Mouse (Mus musculus) heart, postnatal 0 days (tissue): ENCODE measurements at regions not wholly inside any gene's neighbourhood (a gene's known extent, or its start where the extent isn't known, plus 50 kb on each side); places are given as distances from the start of the nearest gene placed in this dataset.

Source experiments
- ATAC-seq: fragments of 200-750 bp; cut with Nextera tagmentation; 2 replicates; pipeline ENCODE4 v1.8.0; 2017; ENCODE audit warnings: low read depth, moderate number of reproducible peaks, moderate library complexity; ENCODE audit not compliant: insufficient read depth
- DNase-seq: peaks from one replicate; pipeline ENCODE4 v3.0.0-alpha.2; 2016; ENCODE audit warnings: low spot score
- H3K27ac ChIP-seq: fragments of 300-500 bp; sonication (generic); 2 replicates; pipeline ENCODE4 v1.5.1; 2014; ENCODE audit warnings: low read depth, mild to moderate bottlenecking
- H3K27me3 ChIP-seq: fragments of 300-500 bp; sonication (generic); 2 replicates; pipeline ENCODE4 v1.6.1; 2014; ENCODE audit warnings: low read length, mixed read lengths; ENCODE audit not compliant: control insufficient read depth, insufficient read depth
- H3K36me3 ChIP-seq: fragments of 300-500 bp; sonication (generic); replicated peaks from 2 replicates; pipeline ENCODE4 v1.6.1; 2014; ENCODE audit warnings: low read length, mixed read lengths; ENCODE audit not compliant: control insufficient read depth, insufficient read depth
- H3K4me1 ChIP-seq: fragments of 300-500 bp; sonication (generic); 2 replicates; pipeline ENCODE4 v1.6.1; 2014; ENCODE audit warnings: antibody characterized with exemption; ENCODE audit not compliant: control insufficient read depth, insufficient read depth
- H3K4me2 ChIP-seq: fragments of 300-500 bp; sonication (generic); 2 replicates; pipeline ENCODE4 v1.6.1; 2014; ENCODE audit warnings: low read depth, mild to moderate bottlenecking, low read length, moderate library complexity
- H3K4me3 ChIP-seq: fragments of 300-500 bp; sonication (generic); 2 replicates; pipeline ENCODE4 v1.5.1; 2014; ENCODE audit warnings: low read depth, low read length
- H3K9ac ChIP-seq: fragments of 300-500 bp; sonication (generic); replicated peaks from 2 replicates; pipeline ENCODE4 v1.6.1; 2014; ENCODE audit warnings: low read depth, low read length, mixed read lengths
- H3K9me3 ChIP-seq: fragments of 300-500 bp; sonication (generic); replicated peaks from 2 replicates; pipeline ENCODE4 v1.6.1; 2016; ENCODE audit warnings: low read length; ENCODE audit not compliant: control insufficient read depth
- CTCF ChIP-seq: IDR thresholded peaks from 2 replicates; pipeline ENCODE4 v1.5.1; 2016; ENCODE audit warnings: antibody characterized with exemption, control low read depth, low read depth
- EP300 ChIP-seq: IDR thresholded peaks from 2 replicates; pipeline ENCODE4 v1.6.1; 2016; ENCODE audit warnings: antibody characterized with exemption, low read depth
- WGBS: fragments of 180-500 bp; shearing (Covaris S2); extraction: QIAGEN DNeasy Blood & Tissue Kit; methylation state at CpG from one replicate; pipeline ENCODE4 v1.1.7; 2014; 5-methylcytosine and 5-hydroxymethylcytosine counted together

- H3K9me3 ChIP-seq: no peaks in the 10 kb centered on the region
- WGBS: 57% methylated on average over 1 of the region's 1 CpGs
- ATAC-seq: no peak
Measured at GRCm38 (mm10) chr2:61499266-61499665, 79.1 kb upstream of the Tank start.

GRCm38 (mm10) chr2:61497930-61498329 lies 80.5 kb upstream of the Tank start:
- Histone ChIP-seq H3K9me3 (no peaks in the 10 kb centered on the region), H3K9ac (no peak overlapping the region), H3K4me2 (no peak overlapping the region), H3K4me3 (no peak overlapping the region), H3K36me3 (no peaks in the 10 kb centered on the region), H3K27ac (no peak overlapping the region), H3K27me3 (no peaks in the 10 kb centered on the region), H3K4me1 (no peaks in the 10 kb centered on the region)
- TF ChIP-seq EP300: no peak
- TF ChIP-seq CTCF: no peak
- 62% methylated on average over 5 of the region's 5 CpGs for WGBS
- no peak for DNase-seq
- no peak for ATAC-seq

More at GRCm38 (mm10) chr2:61499266-61499665, 79.1 kb upstream of the Tank start:
- no peak overlapping the region for H3K27ac ChIP-seq
- no peaks in the 10 kb centered on the region for H3K4me1 ChIP-seq
- H3K36me3 ChIP-seq: no peaks in the 10 kb centered on the region
- H3K27me3 ChIP-seq: no peaks in the 10 kb centered on the region
- DNase-seq: no peak
- TF ChIP-seq EP300: no peak
- TF ChIP-seq CTCF: no peak
- no peak overlapping the region for H3K4me2 ChIP-seq
- H3K4me3 ChIP-seq: no peak overlapping the region
- no peak overlapping the region for H3K9ac ChIP-seq

GRCm38 (mm10) chr2:61496968-61497367 lies 81.4 kb upstream of the Tank start:
- Histone ChIP-seq H3K4me1 (no peaks in the 10 kb centered on the region), H3K9ac (no peak overlapping the region), H3K27ac (no peak overlapping the region), H3K36me3 (no peaks in the 10 kb centered on the region), H3K27me3 (no peaks in the 10 kb centered on the region), H3K9me3 (no peaks in the 10 kb centered on the region), H3K4me2 (no peak overlapping the region), H3K4me3 (no peak overlapping the region)
- 84% methylated on average over 2 of the region's 2 CpGs for WGBS
- DNase-seq (no peak), ATAC-seq (no peak)
- TF ChIP-seq CTCF: no peak

DNA sequence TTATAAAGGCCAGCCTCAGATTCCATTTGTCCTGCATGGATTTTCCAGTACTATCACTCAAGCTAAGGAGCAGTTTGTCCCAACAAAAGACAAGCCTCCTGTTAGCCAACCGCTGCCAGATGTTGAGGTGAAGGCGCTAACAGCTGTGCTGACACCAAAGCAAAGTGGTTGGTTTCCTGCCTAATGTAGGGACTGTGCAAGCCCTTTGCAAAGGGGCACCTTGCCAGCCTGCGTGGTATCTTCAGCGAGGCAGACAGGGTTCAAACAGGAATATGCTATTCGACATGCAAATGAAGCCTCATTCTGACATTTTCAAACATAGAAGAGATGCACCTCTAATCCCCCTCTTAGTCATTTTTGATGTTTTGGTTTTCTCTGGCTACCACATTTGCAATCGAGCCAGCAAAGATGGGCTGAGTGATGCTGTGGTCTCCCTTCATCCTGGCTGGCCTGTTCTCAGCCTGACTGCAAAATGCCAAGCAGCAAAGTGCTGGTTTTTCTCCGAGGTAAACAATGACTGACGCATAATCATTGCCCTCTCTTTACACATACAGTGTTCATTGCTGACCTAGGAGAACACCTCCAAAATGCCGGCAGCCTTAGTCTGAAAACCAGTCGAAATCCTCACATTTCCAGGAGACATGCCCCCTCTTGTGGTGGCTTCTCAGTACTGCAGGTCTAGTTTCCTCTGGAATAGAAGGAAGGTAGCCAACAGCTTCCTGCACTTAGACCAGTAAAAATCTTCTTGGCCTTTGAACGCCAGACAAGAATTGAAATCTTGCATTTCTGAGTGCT lies 84.3 kb upstream of the Tank start:
- Histone ChIP-seq H3K27me3 (no peaks in the 10 kb centered on the region), H3K9ac (no peak overlapping the region), H3K9me3 (no peaks in the 10 kb centered on the region), H3K4me3 (peak overlapping the region; percentile 16; the same call in 1 of the 2 replicates), H3K27ac (no peak overlapping the region), H3K36me3 (no peaks in the 10 kb centered on the region), H3K4me1 (no peaks in the 10 kb centered on the region), H3K4me2 (peak overlapping the region; percentile 48)
- ATAC-seq (no peak), DNase-seq (peak; percentile 67)
- TF ChIP-seq CTCF (peak; percentile 92), EP300 (no peak)
- 40% methylated on average over 11 of the region's 11 CpGs for WGBS

DNA sequence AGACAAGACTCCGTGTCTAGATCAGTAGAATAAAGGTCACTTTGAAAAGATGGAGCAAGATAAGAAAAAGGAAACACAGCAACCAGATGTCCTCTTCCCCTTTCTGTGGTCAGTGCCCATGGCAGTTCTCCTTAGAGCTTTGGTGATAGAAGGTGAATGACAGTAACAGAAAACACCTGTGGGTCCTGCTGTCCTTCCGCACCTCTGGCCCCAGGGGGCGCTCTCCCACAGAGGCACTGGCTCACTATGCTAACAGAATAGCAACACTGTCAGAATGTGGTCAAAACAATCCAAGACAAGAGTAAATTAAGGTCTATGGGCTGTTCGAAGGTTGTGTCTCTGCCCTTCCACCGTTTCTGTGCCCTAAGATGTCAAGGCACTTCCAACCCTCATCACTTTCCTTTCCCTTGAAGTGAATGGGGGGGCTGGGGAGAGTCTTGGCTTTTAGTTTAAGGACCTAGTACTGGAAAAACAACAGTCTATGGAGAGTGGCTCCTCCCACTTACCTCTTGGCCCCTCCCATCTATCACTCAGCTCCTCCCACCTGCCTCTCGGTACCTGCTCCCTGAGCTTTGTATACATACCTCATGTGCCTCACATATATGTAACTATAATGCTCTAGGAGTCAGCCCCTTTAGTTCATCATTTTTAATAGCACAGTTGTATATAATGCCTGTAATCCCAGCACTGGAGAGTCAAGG lies 86.2 kb upstream of the Tank start:
- Histone ChIP-seq H3K4me3 (no peak overlapping the region), H3K9ac (no peak overlapping the region), H3K27me3 (no peaks in the 10 kb centered on the region), H3K9me3 (no peaks in the 10 kb centered on the region), H3K36me3 (no peaks in the 10 kb centered on the region), H3K27ac (no peak overlapping the region), H3K4me1 (no peaks in the 10 kb centered on the region), H3K4me2 (no peak overlapping the region)
- ATAC-seq (no peak), DNase-seq (no peak)
- WGBS: 56% methylated on average over 6 of the region's 6 CpGs
- TF ChIP-seq EP300: no peak
- peak; percentile 42 for TF ChIP-seq CTCF
